Mouse (Mus musculus) forebrain, embryonic 10.5 days (tissue): ENCODE data around the gene Ifitm3. TPM values are rescaled to one million over a fixed set of nuclear protein-coding genes. Genes with fewer than 3 reads are reported as not detected.

Experiments
- DNase-seq: peaks from one replicate; pipeline ENCODE4 v3.0.0-alpha.2; 2017; ENCODE audit warnings: low spot score; ENCODE audit errors: extremely low spot score
- H3K27ac ChIP-seq: fragments of 300-500 bp; sonication (generic); 2 replicates; pipeline ENCODE4 v1.5.1; 2016; ENCODE audit warnings: mild to moderate bottlenecking
- H3K27me3 ChIP-seq: fragments of 300-500 bp; sonication (generic); 2 replicates; pipeline ENCODE4 v1.6.1; 2016; ENCODE audit warnings: mild to moderate bottlenecking; ENCODE audit not compliant: poor library complexity, severe bottlenecking
- H3K36me3 ChIP-seq: fragments of 300-500 bp; sonication (generic); replicated peaks from 2 replicates; pipeline ENCODE4 v1.6.1; 2016; ENCODE audit warnings: mild to moderate bottlenecking, moderate library complexity
- H3K4me1 ChIP-seq: fragments of 300-500 bp; sonication (generic); 2 replicates; pipeline ENCODE4 v1.6.1; 2016
- H3K4me3 ChIP-seq: fragments of 300-500 bp; sonication (generic); 2 replicates; pipeline ENCODE4 v1.5.1; 2016; ENCODE audit warnings: mild to moderate bottlenecking, moderate library complexity
- H3K9me3 ChIP-seq: fragments of 300-500 bp; sonication (generic); 2 replicates; pipeline ENCODE4 v1.6.1; 2016; ENCODE audit warnings: mild to moderate bottlenecking, moderate library complexity
- WGBS: fragments of 180-500 bp; shearing (Covaris S2); methylation state at CpG from one replicate; pipeline ENCODE4 v1.1.7; 2016; 5-methylcytosine and 5-hydroxymethylcytosine counted together
- polyA plus RNA-seq: library from polyadenylated mRNA; unstranded; fragments of >200 nt; fragmentation: Nextera tagmentation; extraction: Ambion mirVana; gene quantifications from 2 replicates; pipeline ENCODE4 v1.2.1, GENCODE M21; 2016

The Ifitm3 gene
- polyA plus RNA-seq, result 10.8 and 13.8 TPM in 2 replicates

DNA sequence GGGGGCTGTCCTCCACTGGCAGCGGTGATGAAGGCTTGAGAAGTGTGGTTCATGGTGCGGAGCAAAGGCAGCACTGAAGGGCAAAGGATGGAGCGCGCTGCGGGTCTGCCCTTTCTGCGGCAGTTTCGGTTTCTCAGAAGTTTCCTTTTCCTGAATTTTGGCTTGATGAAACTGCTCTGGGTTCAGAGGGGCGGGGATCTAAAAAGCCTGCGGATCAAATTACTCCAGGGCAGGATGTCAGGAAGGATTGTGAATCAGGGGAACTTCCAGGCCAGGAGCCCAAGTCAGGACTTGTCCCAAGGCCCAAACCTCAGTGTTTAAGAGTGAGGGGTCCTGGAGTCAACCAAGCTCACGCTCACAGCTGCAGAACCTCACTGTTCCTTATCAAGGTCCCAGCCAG lies at the start of gene Ifitm3:
Ifitm3 (minus strand) TSS at position 178 of the 400 bp plus-strand sequence.
- DNase-seq, result no peak
- Histone ChIP-seq H3K36me3 (no peaks in the 10 kb centered on the region), H3K4me1 (peaks cover 32% of the 10 kb centered on the region), H3K4me3 (peak within 1 kb of the TSS; percentile 36), H3K27ac (peak within 1 kb of the TSS; percentile 63), H3K9me3 (no peaks in the 10 kb centered on the region), H3K27me3 (peaks cover 24% of the 10 kb centered on the region)
- WGBS, result 37% methylated on average over 10 of the region's 10 CpGs

DNA sequence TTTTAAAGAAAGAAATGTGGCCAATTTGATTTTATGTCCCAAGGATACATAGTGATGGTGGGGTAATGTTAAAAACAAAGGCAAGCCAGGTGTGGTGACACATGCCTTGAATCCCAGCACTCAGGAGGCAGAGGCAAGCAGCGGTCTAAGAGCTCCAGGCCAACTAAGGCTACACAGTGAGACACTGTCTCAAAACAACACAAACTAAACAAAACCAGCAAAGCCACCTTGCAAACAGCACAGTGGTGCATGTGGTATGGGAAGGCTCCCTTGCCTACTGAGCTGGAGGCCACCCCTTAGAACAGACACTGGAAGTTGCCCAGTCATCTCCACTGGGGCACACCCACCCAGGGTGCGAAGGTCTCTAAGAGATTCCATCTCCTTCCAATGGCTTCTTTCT lies 49.4 kb upstream of the Ifitm3 start:
- Histone ChIP-seq H3K36me3 (peaks cover 57% of the 10 kb centered on the region), H3K4me1 (peaks cover 30% of the 10 kb centered on the region), H3K4me3 (peak overlapping the region; percentile 80), H3K9me3 (peaks cover 3% of the 10 kb centered on the region; the same call in 1 of the 2 replicates), H3K27ac (peak overlapping the region; percentile 95), H3K27me3 (peaks cover 22% of the 10 kb centered on the region)
- DNase-seq, result no peak
- 73% methylated on average over 2 of the region's 2 CpGs for WGBS

DNA sequence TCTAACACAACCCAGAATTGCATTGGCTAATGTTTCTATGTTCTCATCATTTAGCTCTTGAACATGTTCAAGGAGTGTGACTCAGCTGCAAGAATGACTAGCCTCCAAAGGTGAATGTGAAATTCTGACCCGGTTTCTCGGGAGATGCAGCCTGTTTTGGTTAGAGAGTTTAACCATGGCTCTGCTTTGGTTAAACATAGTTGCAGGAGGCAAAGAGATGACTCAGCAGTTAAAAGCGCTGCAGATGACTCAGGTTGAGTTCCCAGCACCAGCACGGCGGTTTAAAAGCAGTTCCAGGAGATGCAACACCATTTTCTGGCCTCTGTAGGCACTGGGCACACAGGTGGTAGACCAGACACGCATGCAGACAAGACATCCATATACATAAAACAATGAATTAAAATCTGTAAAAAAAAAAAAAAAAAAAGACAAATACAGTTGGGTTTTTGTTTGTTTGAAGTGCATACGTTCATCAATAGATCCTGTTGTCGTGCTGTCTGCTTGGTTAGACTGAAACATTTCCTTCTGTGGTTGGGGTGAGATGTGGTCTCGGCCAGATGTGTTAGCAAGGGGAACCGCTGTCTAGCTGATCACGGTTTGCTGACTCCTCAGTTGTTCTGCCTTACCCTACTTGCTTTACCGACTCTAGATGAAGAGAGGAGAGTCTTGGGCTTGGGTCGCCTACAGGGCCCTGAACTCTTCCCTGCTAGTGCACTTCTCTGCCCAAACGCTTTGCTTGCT lies 48.2 kb upstream of the Ifitm3 start:
- 93% methylated on average over 14 of the region's 14 CpGs for WGBS
- no peak overlapping the region for H3K27ac ChIP-seq
- peaks cover 30% of the 10 kb centered on the region for H3K4me1 ChIP-seq
- no peak overlapping the region for H3K4me3 ChIP-seq
- peaks cover 46% of the 10 kb centered on the region for H3K36me3 ChIP-seq
- peaks cover 22% of the 10 kb centered on the region for H3K27me3 ChIP-seq
- no peak for DNase-seq
- H3K9me3 ChIP-seq, result peaks cover 3% of the 10 kb centered on the region; the same call in 1 of the 2 replicates

DNA sequence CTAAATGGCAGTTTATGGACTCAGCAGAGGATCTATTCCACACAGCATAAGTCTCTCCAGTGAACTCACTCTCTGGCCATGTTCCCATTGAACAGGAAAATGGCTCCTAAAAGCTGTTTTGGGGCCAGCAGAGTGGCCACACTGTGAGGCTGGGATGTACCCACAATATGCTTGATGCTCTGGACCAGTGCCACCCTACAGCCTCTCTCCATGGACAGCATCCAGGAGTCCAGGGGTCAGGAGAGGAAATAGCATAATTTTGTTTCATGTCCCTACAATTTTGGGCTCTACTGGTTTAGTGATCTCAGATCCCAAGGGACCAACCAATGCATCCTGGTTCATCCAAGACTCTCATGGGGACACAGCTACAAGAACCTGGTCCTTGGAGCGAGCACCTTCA lies 47.0 kb upstream of the Ifitm3 start:
- Histone ChIP-seq H3K9me3 (peaks cover 3% of the 10 kb centered on the region; the same call in 1 of the 2 replicates), H3K36me3 (peaks cover 33% of the 10 kb centered on the region), H3K4me1 (peaks cover 26% of the 10 kb centered on the region), H3K27me3 (peaks cover 22% of the 10 kb centered on the region), H3K4me3 (no peak overlapping the region), H3K27ac (no peak overlapping the region)
- no peak for DNase-seq
- 100% methylated on average over 1 of the region's 1 CpGs for WGBS

DNA sequence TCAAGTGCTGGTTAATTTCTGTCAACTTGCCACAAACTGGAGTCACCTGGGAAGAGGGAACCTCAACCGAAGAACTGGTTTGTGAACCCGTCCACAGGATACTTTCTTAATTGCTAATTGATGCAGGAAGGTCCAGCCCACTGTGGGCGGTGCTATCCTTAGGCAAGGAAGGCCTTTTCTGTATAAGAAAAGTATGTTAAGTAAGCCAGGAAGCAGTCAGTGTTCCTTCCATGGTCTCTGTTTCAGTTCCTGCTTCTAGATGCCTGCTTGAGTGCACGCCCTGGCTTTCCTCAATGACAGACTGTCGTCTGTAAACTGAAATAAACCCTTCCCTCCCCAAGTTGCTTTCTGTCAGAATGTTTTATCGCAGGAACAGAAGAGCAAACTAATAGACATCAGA lies 46.4 kb upstream of the Ifitm3 start:
- WGBS, result 94% methylated on average over 6 of the region's 6 CpGs
- no peak for DNase-seq

DNA sequence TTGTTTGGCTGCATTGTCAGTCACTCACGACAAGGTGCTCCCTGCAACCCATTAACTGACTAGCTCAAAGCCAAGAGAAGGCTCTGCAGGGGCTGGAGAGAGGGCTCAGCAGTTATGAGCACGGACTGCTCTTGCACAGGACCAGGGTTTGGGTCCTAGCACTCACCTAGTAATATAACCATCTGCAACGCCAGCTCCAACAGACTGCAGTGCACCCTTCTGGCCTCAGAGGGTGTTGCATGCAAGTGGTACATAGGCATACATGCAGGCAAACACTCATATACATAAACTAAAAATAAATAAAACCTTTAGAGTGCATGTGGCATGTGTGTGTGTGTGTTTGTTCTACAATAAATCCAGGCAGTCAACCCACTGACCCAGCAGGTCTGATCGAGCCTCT lies 45.2 kb upstream of the Ifitm3 start:
- Histone ChIP-seq H3K36me3 (peaks cover 28% of the 10 kb centered on the region), H3K4me1 (peaks cover 12% of the 10 kb centered on the region), H3K27ac (no peak overlapping the region), H3K9me3 (peaks cover 3% of the 10 kb centered on the region; the same call in 1 of the 2 replicates), H3K27me3 (peaks cover 11% of the 10 kb centered on the region), H3K4me3 (no peak overlapping the region)
- DNase-seq, result no peak
- 83% methylated on average over 4 of the region's 4 CpGs for WGBS

More for the DNA sequence above, 46.4 kb upstream of the Ifitm3 start:
- Histone ChIP-seq H3K36me3 (peaks cover 28% of the 10 kb centered on the region), H3K4me1 (peaks cover 20% of the 10 kb centered on the region), H3K9me3 (peaks cover 3% of the 10 kb centered on the region; the same call in 1 of the 2 replicates), H3K27me3 (peaks cover 22% of the 10 kb centered on the region), H3K27ac (no peak overlapping the region), H3K4me3 (no peak overlapping the region)

DNA sequence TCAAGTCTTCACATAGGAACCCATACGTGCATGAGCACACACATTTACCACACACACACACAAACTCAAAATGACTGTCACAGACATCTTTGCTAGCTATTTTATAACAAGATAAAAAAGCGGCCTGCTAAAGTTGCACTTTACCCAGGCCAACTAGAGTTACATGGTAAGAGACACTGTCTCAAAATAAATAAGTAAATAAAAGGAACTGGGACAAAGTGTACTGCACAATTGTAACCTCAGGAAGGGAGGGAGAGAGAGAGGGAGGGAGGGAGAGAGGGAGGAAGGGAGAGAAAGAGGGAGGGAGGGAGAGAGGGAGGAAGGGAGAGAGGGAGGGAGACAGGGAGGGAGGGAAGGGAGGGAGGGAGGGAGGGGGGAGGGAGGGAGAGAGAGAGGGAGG lies 41.9 kb upstream of the Ifitm3 start:
- Histone ChIP-seq H3K4me3 (no peak overlapping the region), H3K36me3 (peaks cover 20% of the 10 kb centered on the region), H3K27ac (no peak overlapping the region), H3K27me3 (0 out of 2 replicates have a peak, but pooled peaks cover under 1% of the 10 kb centered on the region), H3K4me1 (peaks cover 14% of the 10 kb centered on the region), H3K9me3 (peaks cover 3% of the 10 kb centered on the region; the same call in 1 of the 2 replicates)
- 84% methylated on average over 2 of the region's 2 CpGs for WGBS
- no peak for DNase-seq

DNA sequence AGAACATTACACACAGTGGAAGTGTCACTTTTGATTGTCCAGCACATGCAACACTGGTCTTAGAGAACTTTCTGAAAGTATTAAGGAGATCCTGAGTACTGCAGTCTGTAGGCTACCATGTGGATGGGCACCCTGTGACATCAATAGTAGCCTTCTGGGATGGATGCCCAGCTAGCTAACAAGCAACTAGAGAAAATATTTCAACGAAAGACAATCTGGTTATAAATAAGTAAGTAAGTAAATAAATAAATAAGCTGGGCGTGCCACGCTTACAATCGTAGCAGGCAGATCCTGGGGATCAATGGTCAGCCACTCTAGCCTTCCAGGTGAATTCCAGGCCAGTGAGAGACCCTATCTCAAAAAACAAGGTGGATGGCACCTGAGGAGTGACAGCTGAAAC lies 41.4 kb upstream of the Ifitm3 start:
- Histone ChIP-seq H3K9me3 (peaks cover 3% of the 10 kb centered on the region; the same call in 1 of the 2 replicates), H3K27ac (no peak overlapping the region), H3K4me3 (no peak overlapping the region), H3K4me1 (peaks cover 18% of the 10 kb centered on the region), H3K27me3 (peaks cover 4% of the 10 kb centered on the region), H3K36me3 (peaks cover 16% of the 10 kb centered on the region)
- WGBS, result 93% methylated on average over 4 of the region's 4 CpGs
- DNase-seq, result no peak

DNA sequence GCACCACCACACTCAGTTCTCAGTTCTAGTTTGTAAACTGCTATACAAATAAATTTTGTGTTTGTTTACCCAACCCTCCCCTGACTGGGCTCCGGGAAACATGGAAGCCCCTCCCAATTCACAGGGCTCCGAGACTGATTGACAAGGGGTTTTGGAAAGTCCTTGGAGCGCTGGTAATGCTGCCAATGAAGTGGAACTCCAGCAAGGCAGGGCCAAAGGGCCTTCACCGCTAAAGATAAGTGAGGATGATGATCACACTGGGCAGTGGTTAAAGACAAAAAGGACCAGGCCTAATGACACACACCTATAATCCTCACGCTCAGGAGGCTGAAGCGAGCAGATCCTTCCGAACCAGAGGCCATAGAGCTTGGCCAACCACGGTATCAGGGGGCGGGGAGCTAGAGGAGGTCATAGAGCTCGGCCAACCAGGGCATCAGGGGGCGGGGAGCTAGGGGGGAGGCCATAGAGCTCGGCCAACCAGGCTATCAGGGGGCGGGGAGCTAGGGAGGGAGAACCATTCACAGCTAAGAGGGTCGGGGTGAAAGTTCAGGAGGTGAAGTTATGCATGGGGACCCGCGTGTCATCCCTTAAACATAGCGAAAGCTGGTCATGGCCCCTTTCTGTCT lies 40.6 kb upstream of the Ifitm3 start:
- H3K36me3 ChIP-seq, result peaks cover 7% of the 10 kb centered on the region
- H3K4me3 ChIP-seq, result no peak overlapping the region
- H3K9me3 ChIP-seq, result peaks cover 3% of the 10 kb centered on the region; the same call in 1 of the 2 replicates
- no peak overlapping the region for H3K27ac ChIP-seq
- WGBS, result 78% methylated on average over 17 of the region's 17 CpGs
- peaks cover 21% of the 10 kb centered on the region for H3K4me1 ChIP-seq
- no peak for DNase-seq
- peaks cover 11% of the 10 kb centered on the region for H3K27me3 ChIP-seq

DNA sequence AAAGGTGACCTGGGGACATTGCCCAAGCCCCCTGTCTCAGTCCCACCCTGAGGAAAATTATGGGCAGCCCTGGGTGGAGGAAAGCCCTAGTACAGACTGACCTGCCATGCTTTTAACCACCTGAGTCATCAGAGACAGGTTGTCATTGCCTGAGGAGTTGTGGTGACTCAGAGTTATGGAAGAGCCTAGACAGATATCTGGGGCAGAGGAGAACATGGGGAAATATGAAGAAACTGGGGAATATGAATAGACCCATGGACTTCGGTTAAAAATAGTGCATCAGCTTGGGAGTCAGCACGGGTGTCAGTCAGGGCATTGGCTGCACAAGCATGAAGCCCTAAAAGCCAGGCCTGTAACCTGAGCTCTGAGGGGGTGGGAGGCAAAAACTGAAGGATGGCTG lies 38.8 kb upstream of the Ifitm3 start:
- H3K27me3 ChIP-seq, result peaks cover 11% of the 10 kb centered on the region
- H3K36me3 ChIP-seq, result no peaks in the 10 kb centered on the region
- 92% methylated on average over 2 of the region's 2 CpGs for WGBS
- H3K4me3 ChIP-seq, result no peak overlapping the region
- peaks cover 21% of the 10 kb centered on the region for H3K4me1 ChIP-seq
- no peaks in the 10 kb centered on the region for H3K9me3 ChIP-seq
- no peak overlapping the region for H3K27ac ChIP-seq
- DNase-seq, result no peak

DNA sequence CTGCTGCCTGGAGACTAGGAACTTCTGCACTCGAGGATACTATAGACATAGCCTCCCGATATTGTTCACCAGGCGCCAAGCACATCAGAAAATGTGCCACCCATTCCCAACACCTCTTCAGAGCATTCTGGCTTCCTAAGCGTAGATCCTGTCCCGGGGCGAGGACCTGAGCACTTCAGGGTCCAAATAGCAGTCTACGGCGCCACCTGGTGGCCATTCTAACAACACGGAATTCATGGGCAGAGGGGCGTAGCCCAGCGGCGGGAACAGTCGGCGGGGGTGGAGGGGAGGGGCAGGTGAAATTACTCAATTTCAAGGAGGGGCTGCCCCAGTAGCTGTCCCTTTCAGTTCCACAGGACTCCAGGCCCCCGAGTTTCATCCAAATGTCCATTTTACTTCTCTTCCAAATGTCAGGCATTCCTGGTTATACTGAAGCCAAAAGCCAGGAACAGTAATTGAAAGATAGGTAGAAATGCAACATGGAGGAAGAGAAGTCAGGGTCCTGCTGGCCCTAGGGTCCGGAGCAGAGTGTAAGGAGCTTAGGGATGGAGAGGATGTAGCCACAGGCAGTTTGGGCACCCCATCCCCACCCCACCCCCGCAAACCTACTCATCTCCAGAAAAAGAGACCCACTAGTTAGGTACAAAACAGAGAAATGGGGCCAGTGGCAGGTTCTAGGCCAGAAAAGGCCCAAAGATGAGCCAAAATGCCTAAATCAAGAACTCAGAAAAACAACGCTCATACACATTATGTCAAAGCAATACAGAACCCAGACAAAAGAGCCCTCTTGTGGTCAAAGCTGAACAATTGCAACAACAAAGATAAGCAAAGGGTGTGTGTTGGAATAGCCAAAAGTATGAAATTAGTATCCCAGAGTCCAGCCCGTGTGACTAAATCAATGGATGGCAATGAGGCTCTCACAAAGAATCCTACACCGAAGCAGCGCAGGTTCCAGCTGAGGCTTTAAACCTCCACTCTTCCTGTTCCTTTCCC lies 38.0 kb upstream of the Ifitm3 start:
- H3K4me1 ChIP-seq, result peaks cover 21% of the 10 kb centered on the region
- H3K27ac ChIP-seq, result peak overlapping the region; percentile 48
- H3K27me3 ChIP-seq, result peaks cover 11% of the 10 kb centered on the region
- WGBS, result 11% methylated on average over 21 of the region's 21 CpGs
- H3K9me3 ChIP-seq, result no peaks in the 10 kb centered on the region
- peak overlapping the region; percentile 47 for H3K4me3 ChIP-seq
- DNase-seq, result peak; percentile 93
- no peaks in the 10 kb centered on the region for H3K36me3 ChIP-seq

DNA sequence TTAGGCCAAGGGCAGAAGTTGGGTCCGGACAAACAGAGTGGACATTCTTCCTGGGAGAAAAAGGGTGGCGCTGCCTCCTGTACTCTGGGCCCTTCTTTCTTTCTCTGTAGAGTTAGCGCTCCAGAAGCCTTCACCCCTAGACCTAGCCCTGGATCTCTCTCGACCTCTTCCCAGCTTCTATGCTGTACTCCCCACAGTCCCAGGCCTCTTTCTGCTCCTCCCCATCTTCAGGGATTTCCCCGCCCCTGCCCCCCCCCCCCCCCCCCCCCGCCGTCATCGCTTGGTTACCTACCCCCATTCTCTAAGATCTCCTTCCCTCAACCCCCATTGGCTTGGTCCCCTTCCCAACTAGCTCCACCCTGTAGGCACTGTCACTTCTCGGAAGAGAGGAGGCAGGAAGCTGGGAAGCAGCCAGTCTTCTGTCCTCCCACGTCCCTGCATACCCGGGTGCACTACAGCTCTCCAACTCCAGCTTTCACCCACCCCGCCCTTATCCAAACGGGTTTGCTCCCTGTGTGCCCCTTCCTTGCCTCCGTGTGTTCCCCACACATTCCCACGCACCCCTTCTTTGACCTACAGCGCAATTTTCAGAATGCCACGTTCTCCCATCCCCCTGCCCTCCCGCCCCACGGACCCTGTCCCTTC lies 37.1 kb upstream of the Ifitm3 start:
- Histone ChIP-seq H3K27me3 (peaks cover 11% of the 10 kb centered on the region), H3K4me3 (peak overlapping the region; percentile 47), H3K27ac (peak overlapping the region; percentile 48), H3K36me3 (no peaks in the 10 kb centered on the region), H3K9me3 (no peaks in the 10 kb centered on the region), H3K4me1 (peaks cover 21% of the 10 kb centered on the region)
- 8% methylated on average over 16 of the region's 19 CpGs for WGBS
- peak; percentile 46 for DNase-seq
